Mouse (Mus musculus) thymus, postnatal 36 days (tissue): ENCODE data around the gene Tmem106b.

Experiments
- DNase-seq, 2 experiments: peaks; one replicate each; pipeline ENCODE4 v3.0.0; 2022; ENCODE audit warnings: mixed read lengths in 2 of 2

The Tmem106b gene

GRCm38 (mm10) chr6:13069302-13070146 is at the start of gene Tmem106b:
Gene Tmem106b (plus strand): TSS chr6:13069759.
- peak; percentile 95 to 97 for DNase-seq

- no peak for DNase-seq
These were observed 48.1 kb upstream of the Tmem106b start for GRCm38 (mm10) chr6:13021245-13022100.

GRCm38 (mm10) chr6:13030558-13030957 is 39.0 kb upstream of the Tmem106b start:
- DNase-seq = no peak

GRCm38 (mm10) chr6:13030961-13031360 is 38.6 kb upstream of the Tmem106b start:
- DNase-seq = no peak

- DNase-seq = no peak
These were observed 17.0 kb upstream of the Tmem106b start for GRCm38 (mm10) chr6:13052408-13053200.

- no peak for DNase-seq
These were observed 8.1 kb upstream of the Tmem106b start for GRCm38 (mm10) chr6:13061276-13062039.

GRCm38 (mm10) chr6:13062063-13062462 is 7.5 kb upstream of the Tmem106b start:
- no peak for DNase-seq

- no peak for DNase-seq
These were observed 6.8 kb upstream of the Tmem106b start for GRCm38 (mm10) chr6:13062691-13063255.

- no peak for DNase-seq
These were observed 527 bp downstream of the Tmem106b start for GRCm38 (mm10) chr6:13070147-13070425.

GRCm38 (mm10) chr6:13070485-13070884 is 926 bp downstream of the Tmem106b start:
- DNase-seq = peak; percentile 4 to 7

- DNase-seq = no peak
These were observed 3.5 kb downstream of the Tmem106b start for GRCm38 (mm10) chr6:13073036-13073435.

GRCm38 (mm10) chr6:13073876-13074275 is 4.3 kb downstream of the Tmem106b start:
- no peak for DNase-seq

GRCm38 (mm10) chr6:13082881-13083280 is 13.3 kb downstream of the Tmem106b start:
- no peak for DNase-seq

- DNase-seq = no peak
These were observed 27.3 kb downstream of the Tmem106b start for GRCm38 (mm10) chr6:13096656-13097435.

GRCm38 (mm10) chr6:13100137-13100536 is 30.6 kb downstream of the Tmem106b start:
- DNase-seq = no peak

- DNase-seq = no peak
These were observed 39.1 kb downstream of the Tmem106b start for GRCm38 (mm10) chr6:13108662-13109061.

- DNase-seq = no peak
These were observed 67.7 kb downstream of the Tmem106b start for GRCm38 (mm10) chr6:13137255-13137654.
